Mouse (Mus musculus) heart, embryonic 12.5 days (tissue): Measurements from ENCODE around the gene Hpgds. TPM values are rescaled to one million over a fixed set of nuclear protein-coding genes. Genes with fewer than 3 reads are reported as not detected.

Experiments used
- ATAC-seq: fragments of 200-750 bp; cut with Nextera tagmentation; 2 replicates; pipeline ENCODE4 v1.8.0; 2017; ENCODE audit warnings: moderate TSS enrichment, moderate library complexity; ENCODE audit not compliant: insufficient number of reproducible peaks, low FRiP score
- H3K27ac ChIP-seq: fragments of 300-500 bp; sonication (generic); 2 replicates; pipeline ENCODE4 v1.5.1; 2016; ENCODE audit warnings: mild to moderate bottlenecking, moderate library complexity; ENCODE audit not compliant: poor library complexity, severe bottlenecking
- H3K27me3 ChIP-seq: fragments of 300-500 bp; sonication (generic); replicated peaks from 2 replicates; pipeline ENCODE4 v1.6.1; 2016; ENCODE audit warnings: mild to moderate bottlenecking, moderate library complexity
- H3K36me3 ChIP-seq: fragments of 300-500 bp; sonication (generic); 2 replicates; pipeline ENCODE4 v1.6.1; 2016; ENCODE audit warnings: mild to moderate bottlenecking, moderate library complexity
- H3K4me1 ChIP-seq: fragments of 300-500 bp; sonication (generic); replicated peaks from 2 replicates; pipeline ENCODE4 v1.6.1; 2016; ENCODE audit warnings: mild to moderate bottlenecking
- H3K4me2 ChIP-seq: fragments of 300-500 bp; sonication (generic); 2 replicates; pipeline ENCODE4 v1.6.1; 2016; ENCODE audit warnings: mild to moderate bottlenecking, moderate library complexity
- H3K4me3 ChIP-seq: fragments of 300-500 bp; sonication (generic); 2 replicates; pipeline ENCODE4 v1.5.1; 2016; ENCODE audit warnings: mild to moderate bottlenecking
- H3K9ac ChIP-seq: fragments of 300-500 bp; sonication (generic); 2 replicates; pipeline ENCODE4 v1.6.1; 2016; ENCODE audit warnings: mild to moderate bottlenecking, moderate library complexity
- H3K9me3 ChIP-seq: fragments of 300-500 bp; sonication (generic); replicated peaks from 2 replicates; pipeline ENCODE4 v1.6.1; 2016; ENCODE audit warnings: mild to moderate bottlenecking, moderate library complexity
- WGBS: fragments of 180-500 bp; shearing (Covaris S2); methylation state at CpG from one replicate; pipeline ENCODE4 v1.1.7; 2016; 5-methylcytosine and 5-hydroxymethylcytosine counted together
- polyA plus RNA-seq: library from polyadenylated mRNA; unstranded; fragments of >200 nt; fragmentation: Nextera tagmentation; extraction: Ambion mirVana; gene quantifications from 2 replicates; pipeline ENCODE4 v1.2.1, GENCODE M21; 2016

Hpgds gene
- polyA plus RNA-seq, 1 experiment from 2014 or later = 2.7 TPM

- no peak overlapping the region for H3K9ac ChIP-seq
- ATAC-seq = no peak
- no peak overlapping the region for H3K27ac ChIP-seq
- no peak overlapping the region for H3K4me3 ChIP-seq
- no peaks in the 10 kb centered on the region for H3K9me3 ChIP-seq
- no peak overlapping the region for H3K4me2 ChIP-seq
- H3K36me3 ChIP-seq = no peaks in the 10 kb centered on the region
- WGBS = 85% methylated on average over 1 of the region's 1 CpGs
- no peaks in the 10 kb centered on the region for H3K4me1 ChIP-seq
- H3K27me3 ChIP-seq = no peaks in the 10 kb centered on the region
Measured at GRCm38 (mm10) chr6:65138243-65138642, 6.5 kb downstream of the Hpgds start.

- 58% methylated on average over 2 of the region's 2 CpGs for WGBS
- no peaks in the 10 kb centered on the region for H3K27me3 ChIP-seq
- no peaks in the 10 kb centered on the region for H3K9me3 ChIP-seq
- H3K27ac ChIP-seq = no peak overlapping the region
- H3K4me2 ChIP-seq = no peak overlapping the region
- no peak overlapping the region for H3K4me3 ChIP-seq
- H3K36me3 ChIP-seq = no peaks in the 10 kb centered on the region
- H3K4me1 ChIP-seq = no peaks in the 10 kb centered on the region
- H3K9ac ChIP-seq = no peak overlapping the region
- ATAC-seq = no peak
Measured at GRCm38 (mm10) chr6:65137802-65138201, 6.9 kb downstream of the Hpgds start.

GRCm38 (mm10) chr6:65132376-65132775 is 12.3 kb downstream of the Hpgds start:
- H3K4me3 ChIP-seq = no peak overlapping the region
- H3K4me1 ChIP-seq = no peaks in the 10 kb centered on the region
- H3K27me3 ChIP-seq = no peaks in the 10 kb centered on the region
- H3K27ac ChIP-seq = no peak overlapping the region
- no peaks in the 10 kb centered on the region for H3K36me3 ChIP-seq
- no peak for ATAC-seq
- no peak overlapping the region for H3K9ac ChIP-seq
- WGBS = 56% methylated on average over 6 of the region's 6 CpGs
- no peak overlapping the region for H3K4me2 ChIP-seq
- no peaks in the 10 kb centered on the region for H3K9me3 ChIP-seq

GRCm38 (mm10) chr6:65126074-65126726 is 18.5 kb downstream of the Hpgds start:
- Histone ChIP-seq H3K9me3 (no peaks in the 10 kb centered on the region), H3K4me2 (no peak overlapping the region), H3K4me1 (no peaks in the 10 kb centered on the region), H3K9ac (no peak overlapping the region), H3K27me3 (no peaks in the 10 kb centered on the region), H3K36me3 (no peaks in the 10 kb centered on the region), H3K27ac (no peak overlapping the region), H3K4me3 (no peak overlapping the region)
- ATAC-seq = no peak
- 26% methylated on average over 2 of the region's 2 CpGs for WGBS

GRCm38 (mm10) chr6:65117540-65117939 is 27.2 kb downstream of the Hpgds start:
- Histone ChIP-seq H3K27me3 (no peaks in the 10 kb centered on the region), H3K4me2 (no peak overlapping the region), H3K27ac (no peak overlapping the region), H3K4me1 (no peaks in the 10 kb centered on the region), H3K4me3 (no peak overlapping the region), H3K9ac (no peak overlapping the region), H3K36me3 (peaks cover 43% of the 10 kb centered on the region), H3K9me3 (no peaks in the 10 kb centered on the region)
- WGBS = 100% methylated on average over 1 of the region's 1 CpGs
- no peak for ATAC-seq

- Histone ChIP-seq H3K9ac (no peak overlapping the region), H3K4me2 (no peak overlapping the region), H3K36me3 (peaks cover 49% of the 10 kb centered on the region), H3K4me3 (no peak overlapping the region), H3K27ac (no peak overlapping the region), H3K4me1 (no peaks in the 10 kb centered on the region), H3K27me3 (no peaks in the 10 kb centered on the region), H3K9me3 (no peaks in the 10 kb centered on the region)
- WGBS = 87% methylated on average over 2 of the region's 2 CpGs
- no peak for ATAC-seq
Measured at GRCm38 (mm10) chr6:65114902-65115301, 29.8 kb downstream of the Hpgds start.

GRCm38 (mm10) chr6:65079139-65079538 is 65.6 kb downstream of the Hpgds start:
- Histone ChIP-seq H3K4me3 (no peak overlapping the region), H3K4me2 (no peak overlapping the region), H3K36me3 (peaks cover 35% of the 10 kb centered on the region), H3K27ac (no peak overlapping the region), H3K4me1 (no peaks in the 10 kb centered on the region), H3K9ac (no peak overlapping the region), H3K9me3 (no peaks in the 10 kb centered on the region), H3K27me3 (no peaks in the 10 kb centered on the region)
- no peak for ATAC-seq
- 93% methylated on average over 1 of the region's 1 CpGs for WGBS

GRCm38 (mm10) chr6:65075201-65075600 is 69.5 kb downstream of the Hpgds start:
- Histone ChIP-seq H3K9ac (no peak overlapping the region), H3K36me3 (peaks cover 57% of the 10 kb centered on the region), H3K27me3 (no peaks in the 10 kb centered on the region), H3K4me2 (no peak overlapping the region), H3K9me3 (no peaks in the 10 kb centered on the region), H3K4me1 (no peaks in the 10 kb centered on the region), H3K4me3 (no peak overlapping the region), H3K27ac (no peak overlapping the region)
- WGBS = 77% methylated on average over 2 of the region's 2 CpGs
- no peak for ATAC-seq

Other genes starting within 250 kb of the Hpgds start
- 62.7 and 68.5 TPM in 2 replicates for gene Smarcad1, start 102.3 kb downstream of the Hpgds start, polyA plus RNA-seq
- 0.18 and 0.27 TPM in 2 replicates for gene C130060K24Rik, start 236.2 kb upstream of the Hpgds start, polyA plus RNA-seq